Mouse (Mus musculus) hematopoietic stem cell, adult 5-6 weeks (primary cell): Measurements from ENCODE around the gene Olfr694. TPM values are rescaled to one million over a fixed set of nuclear protein-coding genes. Genes with fewer than 3 reads are reported as not detected.

Source experiments
- total RNA-seq: library from RNA; stranded (forward); fragments of 172-1452, 232-1000 nt; gene quantifications from 2 replicates; pipeline ENCODE4 v1.2.3, GENCODE M21; 2017

Gene Olfr694
- total RNA-seq, 1 experiment from 2014 or later: not detected

Other genes with a start within 250 kb of the Olfr694 start
- not detected in 2 replicates for gene Olfr693, start 11.2 kb downstream of the Olfr694 start, total RNA-seq
- gene Olfr695, start 24.6 kb upstream of the Olfr694 start, total RNA-seq: not detected in 2 replicates
- not detected in 2 replicates for gene Olfr697, start 50.6 kb upstream of the Olfr694 start, total RNA-seq
- gene Olfr698, start 63.6 kb upstream of the Olfr694 start, total RNA-seq: not detected in 2 replicates
- gene Olfr699, start 101.4 kb upstream of the Olfr694 start, total RNA-seq: not detected in 2 replicates
- not detected in 2 replicates for gene Olfr700, start 117.0 kb upstream of the Olfr694 start, total RNA-seq
- gene Olfr701, start 122.3 kb upstream of the Olfr694 start, total RNA-seq: not detected in 2 replicates
- gene Olfr702, start 142.1 kb upstream of the Olfr694 start, total RNA-seq: not detected in 2 replicates
- not detected in 2 replicates for gene Olfr703, start 151.5 kb upstream of the Olfr694 start, total RNA-seq
- gene Olfr704, start 171.4 kb upstream of the Olfr694 start, total RNA-seq: not detected in 2 replicates
- gene Olfr705, start 185.1 kb upstream of the Olfr694 start, total RNA-seq: not detected in 2 replicates
- not detected in 2 replicates for gene Olfr706, start 196.3 kb upstream of the Olfr694 start, total RNA-seq
- gene Olfr707, start 209.4 kb upstream of the Olfr694 start, total RNA-seq: not detected in 2 replicates
- gene Olfr1532-ps1, start 216.2 kb upstream of the Olfr694 start, total RNA-seq: not detected in 2 replicates
- gene Olfr709-ps1, start 240.4 kb upstream of the Olfr694 start, total RNA-seq: not detected in 2 replicates